ENCODE assay signal across 26 mouse cellular contexts in genomic region chr6:34505957-34506356, GRCm38 (mm10). TPM values are rescaled to one million over a fixed set of nuclear protein-coding genes. Genes with fewer than 3 reads are reported as not detected.
DNase-seq lines count a peak whose midpoint lies in the region; ATAC-seq lines count a peak whose summit lies in the region.
"Had no signal": no experiment of that assay in that cellular context is flagged by ENCODE, and none has a peak within 500 bp of the region (broad histone marks: within the 10 kb centered on the region; RNA-seq: fewer than 3 reads in every experiment).

No protein-coding gene starts in this region.

- no peaks in the 10 kb centered on the region for H3K9me3 ChIP-seq in intestine, embryonic 15.5 days
- no peaks in the 10 kb centered on the region for H3K9me3 ChIP-seq in intestine, embryonic 16.5 days (ENCODE audit: control insufficient read depth, low read length)
- H3K9me3 ChIP-seq in lung, embryonic 15.5 days, result no peaks in the 10 kb centered on the region
- H3K9me3 ChIP-seq: forebrain, embryonic 10.5 days; heart, embryonic 13.5 days; limb, embryonic 13.5 days; liver, embryonic 12.5 days; midbrain, embryonic 10.5 days; stomach, embryonic 15.5 days had no signal

- H3K4me1 ChIP-seq in intestine, embryonic 15.5 days (replicated peaks), result 0 out of 2 replicates have a peak, but pooled peaks cover 3% of the 10 kb centered on the region
- no peaks in the 10 kb centered on the region for H3K4me1 ChIP-seq in intestine, embryonic 16.5 days (ENCODE audit: control insufficient read depth, insufficient read depth, low read length)
- H3K4me1 ChIP-seq in lung, embryonic 15.5 days, result peaks cover 11% of the 10 kb centered on the region; the same call in 1 of the 2 replicates
- H3K4me1 ChIP-seq: midbrain, embryonic 10.5 days had no signal

- H3K4me3 ChIP-seq in intestine, embryonic 15.5 days (replicated peaks), result no peak overlapping the region
- H3K4me3 ChIP-seq in intestine, embryonic 16.5 days (ENCODE audit: low read length), result no peak overlapping the region
- H3K4me3 ChIP-seq in lung, embryonic 15.5 days, result no peak overlapping the region
- H3K4me3 ChIP-seq: forebrain, embryonic 10.5 days; heart, embryonic 13.5 days; limb, embryonic 13.5 days; liver, embryonic 12.5 days; midbrain, embryonic 10.5 days; stomach, embryonic 15.5 days had no signal

- 0 out of 2 replicates have a peak overlapping the region, but pooled peaks have one; percentile 4 for H3K27ac ChIP-seq in intestine, embryonic 15.5 days
- H3K27ac ChIP-seq in intestine, embryonic 16.5 days (ENCODE audit: low read length), result no peak overlapping the region
- no peak overlapping the region for H3K27ac ChIP-seq in lung, embryonic 15.5 days
- H3K27ac ChIP-seq: forebrain, embryonic 10.5 days; heart, embryonic 13.5 days; limb, embryonic 13.5 days; liver, embryonic 12.5 days; midbrain, embryonic 10.5 days; stomach, embryonic 15.5 days had no signal

- WGBS in intestine, embryonic 15.5 days, result 50% methylated on average over 11 of the region's 11 CpGs
- WGBS in intestine, embryonic 16.5 days, result 59% methylated on average over 11 of the region's 11 CpGs
- WGBS in lung, embryonic 15.5 days, result 43% methylated on average over 11 of the region's 11 CpGs

- no peak overlapping the region for H3K9ac ChIP-seq in intestine, embryonic 15.5 days
- no peak overlapping the region for H3K9ac ChIP-seq in intestine, embryonic 16.5 days (ENCODE audit: low read depth, low read length)
- no peak overlapping the region for H3K9ac ChIP-seq in lung, embryonic 15.5 days
- H3K9ac ChIP-seq: heart, embryonic 13.5 days; limb, embryonic 13.5 days; liver, embryonic 12.5 days; stomach, embryonic 15.5 days had no signal

- no peak for DNase-seq in frontal cortex, postnatal 25 days (ENCODE audit: low spot score in 2 of 2)
- no peak for DNase-seq in lung, postnatal 25 days (ENCODE audit: low spot score)
- peak; percentile 53 for DNase-seq in brain, adult 2 months (ENCODE audit: low read depth, low spot score)
- no peak for DNase-seq in kidney, postnatal 10 days
- DNase-seq: adrenal gland, postnatal 10 days; cerebellum, adult 9-10 months; gastrocnemius, postnatal 25 days; kidney, postnatal 36 days; layer of hippocampus, adult 9-11 months; lung, adult 18-20 months; retina, postnatal 1 day; right cerebral cortex, postnatal 4 days; thymus, adult 18-20 months; thymus, postnatal 4 days had no signal

- no peak overlapping the region for H3K4me2 ChIP-seq in intestine, embryonic 15.5 days (replicated peaks)
- no peak overlapping the region for H3K4me2 ChIP-seq in intestine, embryonic 16.5 days (ENCODE audit: low read depth, low read length)
- H3K4me2 ChIP-seq in lung, embryonic 15.5 days, result peak overlapping the region; percentile 6; the same call in 1 of the 2 replicates
- H3K4me2 ChIP-seq: heart, embryonic 13.5 days; limb, embryonic 13.5 days; liver, embryonic 12.5 days; stomach, embryonic 15.5 days had no signal

- no peaks in the 10 kb centered on the region for H3K36me3 ChIP-seq in intestine, embryonic 15.5 days
- no peaks in the 10 kb centered on the region; the same call in 1 of the 2 replicates for H3K36me3 ChIP-seq in intestine, embryonic 16.5 days (ENCODE audit: control insufficient read depth, insufficient read depth, low read length)
- H3K36me3 ChIP-seq in lung, embryonic 15.5 days, result no peaks in the 10 kb centered on the region
- H3K36me3 ChIP-seq: stomach, embryonic 15.5 days had no signal

- ATAC-seq in frontal cortex, adult (ENCODE audit: low TSS enrichment), result peak; percentile 80
- ATAC-seq in intestine, embryonic 15.5 days, result no peak
- no peak for ATAC-seq in intestine, embryonic 16.5 days
- no peak for ATAC-seq in lung, embryonic 15.5 days (ENCODE audit: borderline replicate concordance, extremely low read depth, low FRiP score, low TSS enrichment)
- ATAC-seq: forebrain, embryonic 16.5 days; inflammation-experienced regulatory T-cells, adult 6 months; liver, embryonic 12.5 days had no signal

- H3K27me3 ChIP-seq in intestine, embryonic 15.5 days (replicated peaks), result no peaks in the 10 kb centered on the region
- H3K27me3 ChIP-seq in intestine, embryonic 16.5 days (replicated peaks; ENCODE audit: control insufficient read depth, insufficient read depth, low read length), result no peaks in the 10 kb centered on the region
- H3K27me3 ChIP-seq in lung, embryonic 15.5 days, result no peaks in the 10 kb centered on the region
- H3K27me3 ChIP-seq: heart, embryonic 13.5 days; limb, embryonic 13.5 days; stomach, embryonic 15.5 days had no signal

RNA-seq across cellular contexts. Expression of gene Bpgm, which starts 29.9 kb away (rescaled TPM):
- polyA plus RNA-seq in intestine, embryonic 15.5 days (2015; fragmentation: Nextera tagmentation; extraction: Ambion mirVana), result 40.4 and 49.7 TPM in 2 replicates
- polyA plus RNA-seq in intestine, embryonic 16.5 days (2015; fragmentation: Nextera tagmentation; extraction: Ambion mirVana), result 49.3 and 54.4 TPM in 2 replicates
- polyA plus RNA-seq in lung, embryonic 15.5 days (2015; fragmentation: Nextera tagmentation; extraction: Ambion mirVana), result 65.7 and 66.7 TPM in 2 replicates
